Mouse (Mus musculus) thymus, postnatal 10 days (tissue): ENCODE measurements around the gene Plekha5.
A peak's percentile ranks its signal among the peaks of the same experiment; 100 is the strongest.

Experiments used
- DNase-seq, 2 experiments: peaks; one replicate each; pipeline ENCODE4 v3.0.0; 2021; ENCODE audit warnings: low spot score in 2 of 2

Gene Plekha5

GRCm38 (mm10) chr6:140455851-140456250 lies 32.0 kb downstream of the Plekha5 start:
- no peak for DNase-seq

- no peak for DNase-seq
Measured at GRCm38 (mm10) chr6:140456393-140457163, 32.7 kb downstream of the Plekha5 start.

- no peak for DNase-seq
Measured at GRCm38 (mm10) chr6:140460398-140460797, 36.5 kb downstream of the Plekha5 start.

GRCm38 (mm10) chr6:140464818-140465217 lies 41.0 kb downstream of the Plekha5 start:
- DNase-seq = no peak

- DNase-seq = no peak
Measured at GRCm38 (mm10) chr6:140465946-140466646, 42.2 kb downstream of the Plekha5 start.

- no peak for DNase-seq
Measured at GRCm38 (mm10) chr6:140466841-140467240, 43.0 kb downstream of the Plekha5 start.

- no peak for DNase-seq
Measured at GRCm38 (mm10) chr6:140467851-140468250, 44.0 kb downstream of the Plekha5 start.

GRCm38 (mm10) chr6:140469791-140470190 lies 45.9 kb downstream of the Plekha5 start:
- no peak for DNase-seq

GRCm38 (mm10) chr6:140471751-140472150 lies 47.9 kb downstream of the Plekha5 start:
- DNase-seq = no peak

- DNase-seq = peak in 1 of 2 experiments; percentile 60
Measured at GRCm38 (mm10) chr6:140472345-140472744, 48.5 kb downstream of the Plekha5 start.

GRCm38 (mm10) chr6:140475393-140476087 lies 51.7 kb downstream of the Plekha5 start:
- no peak for DNase-seq

- DNase-seq = no peak
Measured at GRCm38 (mm10) chr6:140476981-140477380, 53.1 kb downstream of the Plekha5 start.

- no peak for DNase-seq
Measured at GRCm38 (mm10) chr6:140478031-140478430, 54.2 kb downstream of the Plekha5 start.

- DNase-seq = no peak
Measured at GRCm38 (mm10) chr6:140478943-140479342, 55.1 kb downstream of the Plekha5 start.

- DNase-seq = no peak
Measured at GRCm38 (mm10) chr6:140480425-140481081, 56.7 kb downstream of the Plekha5 start.

GRCm38 (mm10) chr6:140481701-140482460 lies 58.0 kb downstream of the Plekha5 start:
- DNase-seq = no peak

GRCm38 (mm10) chr6:140484170-140484569 lies 60.3 kb downstream of the Plekha5 start:
- DNase-seq = no peak

- DNase-seq = no peak
Measured at GRCm38 (mm10) chr6:140485636-140486035, 61.8 kb downstream of the Plekha5 start.

- no peak for DNase-seq
Measured at GRCm38 (mm10) chr6:140486685-140487084, 62.8 kb downstream of the Plekha5 start.

- DNase-seq = no peak
Measured at GRCm38 (mm10) chr6:140487489-140487888, 63.6 kb downstream of the Plekha5 start.

GRCm38 (mm10) chr6:140488673-140489072 lies 64.8 kb downstream of the Plekha5 start:
- no peak for DNase-seq
